Mouse (Mus musculus) common myeloid progenitor, adult 5-6 weeks (primary cell): ENCODE measurements around the gene B4galnt4. TPM values are rescaled to one million over a fixed set of nuclear protein-coding genes. Genes with fewer than 3 reads are reported as not detected.
"Not testable (repeated sequence)": the region's sequence is repeated elsewhere in the genome, so short reads cannot be mapped to it uniquely, and the experiment has no call there.

Experiments used
- ATAC-seq: replicated peaks from 2 replicates; pipeline ENCODE4 v1.8.0; 2016; ENCODE audit warnings: low read depth, mild to moderate bottlenecking, moderate TSS enrichment, inconsistent platforms; ENCODE audit not compliant: poor library complexity, severe bottlenecking
- total RNA-seq: library from RNA; stranded (forward); fragments of 200-1000, 187-1606 nt; gene quantifications from 2 replicates; pipeline ENCODE4 v1.2.3, GENCODE M21; 2017

The B4galnt4 gene
- total RNA-seq = 0.19 and 0.82 TPM in 2 replicates

- peak; percentile 40 for ATAC-seq
Observed at GRCm38 (mm10) chr7:141060426-141061242, at the start of gene B4galnt4. TSS of gene B4galnt4 (plus strand) at chr7:141061104.

- ATAC-seq = no peak
Observed at GRCm38 (mm10) chr7:141011238-141011770, 49.6 kb upstream of the B4galnt4 start.

GRCm38 (mm10) chr7:141016707-141017697 is 43.9 kb upstream of the B4galnt4 start:
- peak; percentile 85 for ATAC-seq

GRCm38 (mm10) chr7:141017824-141018223 is 43.1 kb upstream of the B4galnt4 start, which contains the start of gene Ifitm6:
TSS of gene Ifitm6 (minus strand) at chr7:141017924.
- ATAC-seq = not testable (repeated sequence)

GRCm38 (mm10) chr7:141019028-141019427 is 41.9 kb upstream of the B4galnt4 start:
- ATAC-seq = no peak

- ATAC-seq = peak; percentile 57
Observed at GRCm38 (mm10) chr7:141021489-141022449, 39.1 kb upstream of the B4galnt4 start.

GRCm38 (mm10) chr7:141024865-141025838 is 35.8 kb upstream of the B4galnt4 start:
- ATAC-seq = peak; percentile 74

GRCm38 (mm10) chr7:141026097-141026739 is 34.7 kb upstream of the B4galnt4 start:
- ATAC-seq = no peak

- ATAC-seq = no peak
Observed at GRCm38 (mm10) chr7:141026740-141027098, 34.2 kb upstream of the B4galnt4 start.

GRCm38 (mm10) chr7:141028831-141029230 is 32.1 kb upstream of the B4galnt4 start, which contains the start of gene Gm17387:
TSS of gene Gm17387 (plus strand) at chr7:141029131.
- no peak for ATAC-seq

- ATAC-seq = no peak
Observed at GRCm38 (mm10) chr7:141030390-141030789, 30.5 kb upstream of the B4galnt4 start.

- ATAC-seq = no peak
Observed at GRCm38 (mm10) chr7:141032458-141033167, 28.3 kb upstream of the B4galnt4 start.

- peak; percentile 46 for ATAC-seq
Observed at GRCm38 (mm10) chr7:141036624-141037023, 24.3 kb upstream of the B4galnt4 start.

- ATAC-seq = peak; percentile 20
Observed at GRCm38 (mm10) chr7:141038090-141039032, 22.5 kb upstream of the B4galnt4 start.

- ATAC-seq = no peak
Observed at GRCm38 (mm10) chr7:141039386-141040107, 21.4 kb upstream of the B4galnt4 start.
